Mouse (Mus musculus): ENCODE data around the gene Wars2.

- TF ChIP-seq CTCF (IDR thresholded peaks at IDR 0.05) (no peak), EP300 (IDR thresholded peaks at IDR 0.05) (no peak)
Measured at GRCm38 (mm10) chr3:99240213-99240720, 99.4 kb downstream of the Wars2 start, which contains the start of gene Tbx15.

Measured in lung, postnatal 0 days (tissue).